Comparison of ENCODE assay signal across 1 mouse cellular context in the genomic region with DNA sequence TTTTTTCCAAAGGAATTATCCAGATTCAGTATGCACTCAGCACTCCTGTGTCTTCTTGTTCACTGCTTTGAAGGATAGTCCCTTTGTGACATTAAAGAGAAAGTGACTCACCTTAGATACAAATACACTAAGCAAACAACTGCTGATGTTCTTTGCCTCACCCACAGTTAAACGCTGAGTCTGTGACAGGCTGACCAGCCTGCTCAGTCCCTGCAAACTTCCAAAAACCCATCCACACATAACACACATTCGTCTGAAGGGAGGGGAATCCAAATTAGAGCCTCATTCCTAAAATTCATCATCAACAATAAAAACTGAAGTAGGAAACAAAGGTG.
TF ChIP-seq lines count a peak whose summit lies in the region.

No protein-coding gene starts in this region.

TF ChIP-seq in MEL, 35 proteins besides CTCF, POLR2A, EP300 and RAD21 (continued from another document):
- TF ChIP-seq GABPA (IDR thresholded peaks at IDR 0.05; ENCODE audit: low read depth, low read length) = no peak
- TF ChIP-seq NRF1 (IDR thresholded peaks at IDR 0.05; ENCODE audit: insufficient read depth, low read depth, low read length, poor library complexity, severe bottlenecking) = no peak
- TF ChIP-seq NELFE (IDR thresholded peaks at IDR 0.05; ENCODE audit: low read depth, low read length) = no peak
